Mouse (Mus musculus): Measurements from ENCODE around the gene Olfr1278.

GRCm38 (mm10) chr2:111298541-111298940, 8.6 kb downstream of the Olfr1278 start:
- TF ChIP-seq GATA1 (IDR thresholded peaks at IDR 0.05; ENCODE audit: low read length), result no peak
- no peak for TF ChIP-seq TAL1 (IDR thresholded peaks at IDR 0.05; ENCODE audit: low read length)

Data from erythroblast, embryonic 14.5 days (primary cell).